Mouse (Mus musculus): ENCODE measurements around the gene Fat4.

DNA sequence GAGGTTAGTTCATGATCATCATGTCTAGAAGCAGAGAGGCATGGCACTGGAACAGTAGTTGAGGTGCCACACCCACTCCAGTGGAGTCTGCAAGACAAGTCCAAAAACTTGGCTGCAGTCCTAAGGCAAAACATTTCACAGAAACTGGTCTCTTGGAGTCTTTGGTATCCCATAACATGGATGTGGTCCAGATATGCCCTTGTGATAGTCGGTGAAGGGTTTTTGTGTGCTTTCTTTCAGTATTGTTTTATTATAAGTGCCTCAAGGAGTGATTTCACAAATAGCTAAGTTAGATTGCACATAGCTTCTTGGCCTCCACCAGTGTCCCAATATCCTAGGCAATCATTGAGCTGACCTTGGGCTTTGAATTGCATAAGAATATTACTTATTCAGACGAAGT lies 15.4 kb upstream of the Fat4 start:
- no peak for TF ChIP-seq POLR2A (IDR thresholded peaks at IDR 0.05; ENCODE audit: insufficient read depth, low read length)
- TF ChIP-seq CTCF (IDR thresholded peaks at IDR 0.05; ENCODE audit: low read depth, low read length), result no peak
